Mouse (Mus musculus) ovary, postnatal 14 days (tissue): ENCODE measurements around the gene Cela1.

ENCODE experiments used
- DNase-seq: peaks from one replicate; pipeline ENCODE4 v3.0.0; 2022; ENCODE audit warnings: low spot score

Cela1 gene

DNA sequence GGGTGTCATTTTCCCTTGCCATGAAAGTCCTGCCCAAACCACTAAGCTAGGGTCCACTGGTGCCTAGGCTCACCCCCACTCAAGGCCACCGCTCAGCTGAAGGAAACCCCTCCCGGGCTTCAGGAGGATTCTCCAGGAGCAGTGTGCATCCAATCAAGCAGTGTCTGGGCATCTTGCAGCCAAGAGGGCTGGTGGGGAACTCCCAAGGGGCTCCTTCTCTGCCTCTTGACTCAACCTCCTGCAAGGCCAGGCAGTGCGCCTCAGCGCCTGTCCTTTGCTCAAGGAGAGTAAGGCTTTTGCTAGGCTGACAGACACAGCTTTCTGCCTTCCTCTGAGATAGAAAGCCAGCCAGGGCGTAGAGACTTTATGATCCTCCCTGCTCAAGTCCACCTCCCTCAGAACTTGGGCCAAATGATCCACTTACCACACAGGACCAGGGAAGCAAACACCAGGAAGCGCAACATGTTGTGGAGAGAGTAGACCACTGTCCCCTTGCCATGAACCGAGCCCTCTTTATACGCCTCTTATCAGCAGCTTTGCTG, at the start of gene Cela1:
Cela1 (minus strand) TSS at position 492 of the 542 bp plus-strand sequence.
- DNase-seq: no peak

DNA sequence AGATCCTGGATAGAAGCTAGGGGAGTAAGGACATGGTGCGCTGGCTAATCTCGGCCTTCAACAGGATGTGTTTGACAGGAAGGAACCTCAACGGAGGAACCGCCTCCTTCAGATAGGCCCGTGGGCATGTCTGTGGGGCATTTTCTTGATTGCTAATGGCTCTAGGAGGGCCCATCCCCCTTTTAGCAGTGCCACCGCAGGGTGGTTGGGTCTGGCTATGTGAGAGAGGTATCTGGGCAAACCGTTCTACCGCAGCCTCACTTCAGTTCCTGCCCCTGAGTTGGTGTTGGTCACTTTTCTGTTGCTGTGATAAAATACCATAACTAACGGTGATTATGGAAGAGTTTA, 48.2 kb upstream of the Cela1 start:
- no peak for DNase-seq

DNA sequence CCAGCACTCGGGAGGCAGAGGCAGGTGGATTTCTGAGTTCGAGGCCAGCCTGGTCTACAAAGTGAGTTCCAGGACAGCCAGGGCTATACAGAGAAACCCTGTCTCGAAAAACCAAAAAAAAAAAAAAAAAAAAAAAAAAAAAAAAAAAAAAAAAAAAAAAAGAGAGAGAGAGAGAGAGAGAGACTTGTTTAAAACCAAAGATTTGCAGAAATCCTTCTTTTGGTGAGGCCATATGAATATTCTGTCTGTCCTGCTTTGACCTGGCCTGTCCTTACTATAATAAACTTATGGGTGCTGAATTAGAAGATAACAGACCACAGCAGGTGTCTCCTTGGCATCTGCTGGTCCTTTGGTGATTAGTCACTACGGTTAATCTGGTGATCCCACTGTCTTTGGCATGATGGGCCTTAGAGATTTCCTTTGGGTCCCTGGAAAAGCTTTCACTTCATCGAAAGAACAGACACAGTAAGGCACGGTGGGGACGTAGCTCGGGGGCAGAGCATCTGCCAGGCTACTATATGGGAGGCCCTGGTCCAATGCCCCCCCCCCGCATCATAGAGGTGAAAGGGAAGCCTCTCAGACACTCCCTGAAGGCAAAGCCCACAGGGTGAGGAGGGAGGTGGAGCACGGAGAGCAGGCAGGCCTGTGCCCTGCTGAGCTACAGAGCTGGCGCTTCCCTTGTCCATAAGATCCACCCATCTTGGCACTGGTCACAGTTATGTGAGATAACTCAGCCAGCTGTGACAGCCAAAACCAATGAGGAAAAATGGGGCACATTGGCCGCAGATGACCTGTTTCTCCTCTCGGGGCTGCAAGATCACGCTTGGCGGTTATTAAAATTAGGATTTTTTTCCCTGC, 47.6 kb upstream of the Cela1 start:
- no peak for DNase-seq

GRCm38 (mm10) chr15:100732580-100732979, 44.9 kb upstream of the Cela1 start:
- no peak for DNase-seq

DNA sequence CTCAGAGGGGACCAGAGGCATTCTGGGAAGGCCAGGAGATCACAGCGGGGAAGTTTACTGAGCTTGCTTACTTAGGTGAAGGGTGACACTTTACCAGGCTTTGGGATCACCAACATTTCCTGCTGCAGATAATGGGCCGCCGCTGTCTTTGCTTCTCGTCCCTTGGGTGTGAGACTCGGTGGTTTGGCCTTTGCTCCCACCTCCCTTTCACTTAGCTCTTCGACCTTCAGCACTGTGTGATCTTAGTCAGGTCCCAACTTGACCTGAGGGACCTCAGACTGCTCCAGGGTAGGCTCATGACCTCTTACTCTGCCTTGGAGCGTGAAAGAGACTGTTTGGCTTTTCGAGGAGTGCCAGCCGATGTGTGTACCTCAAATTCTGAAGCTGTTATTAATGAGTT, 43.4 kb upstream of the Cela1 start:
- DNase-seq: no peak

DNA sequence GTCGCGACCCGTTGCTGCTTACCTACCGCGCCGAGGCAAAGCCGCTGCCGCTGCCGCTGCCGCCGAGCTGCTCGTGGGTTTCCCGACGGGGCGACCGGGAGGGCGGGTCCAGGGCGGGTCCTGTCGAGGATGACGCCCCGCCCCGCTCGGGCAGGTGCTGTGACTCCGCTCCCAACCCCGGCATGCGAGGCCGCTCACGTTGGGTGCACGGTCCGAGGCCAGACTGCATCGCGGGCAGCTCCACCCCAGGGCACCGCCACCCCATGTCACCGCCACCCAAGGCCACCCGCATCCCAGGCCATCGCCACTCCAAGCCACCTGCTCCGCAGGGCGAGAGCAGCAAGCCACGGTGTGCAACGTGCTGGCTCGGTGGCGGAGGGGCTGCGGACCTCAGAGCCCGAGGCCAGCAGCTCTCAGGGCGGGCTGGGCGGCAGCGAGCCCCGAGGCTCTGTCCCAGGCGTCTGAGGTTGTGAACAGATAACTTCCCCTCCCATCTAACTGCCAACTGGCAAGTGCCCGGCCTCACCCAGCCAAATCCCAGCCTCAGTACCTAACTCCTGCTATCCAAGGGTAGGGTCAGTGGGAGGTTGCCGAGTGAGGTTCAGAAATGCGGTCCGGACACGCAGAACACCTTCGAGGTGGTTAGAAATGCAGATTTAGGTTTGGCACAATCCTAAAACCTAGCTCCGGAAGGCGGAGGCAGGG, 41.7 kb upstream of the Cela1 start, which contains the start of gene Galnt6:
Galnt6 (minus strand) TSS at position 96 of the 705 bp plus-strand sequence.
- no peak for DNase-seq

GRCm38 (mm10) chr15:100728586-100728985, 40.9 kb upstream of the Cela1 start:
- DNase-seq: no peak

DNA sequence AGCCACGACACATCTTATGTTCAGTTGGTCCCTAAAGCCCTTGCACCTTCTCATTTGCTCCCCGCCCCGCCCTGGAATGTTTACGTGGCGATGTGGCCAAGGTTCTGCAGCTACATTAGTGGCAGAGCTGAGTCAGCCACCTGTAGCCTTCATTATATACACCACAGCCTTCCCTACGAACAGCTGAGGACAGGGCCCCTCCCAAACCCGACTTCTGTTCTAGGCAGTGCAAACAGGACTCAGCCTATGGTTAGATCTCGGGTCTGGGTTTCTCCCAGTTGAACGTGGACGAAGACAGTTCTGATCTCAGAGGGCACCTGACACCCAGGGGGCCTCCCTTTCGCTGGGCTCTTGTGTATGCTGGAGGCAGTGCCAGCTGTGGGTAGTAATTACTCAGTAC, 40.1 kb upstream of the Cela1 start:
- no peak for DNase-seq

DNA sequence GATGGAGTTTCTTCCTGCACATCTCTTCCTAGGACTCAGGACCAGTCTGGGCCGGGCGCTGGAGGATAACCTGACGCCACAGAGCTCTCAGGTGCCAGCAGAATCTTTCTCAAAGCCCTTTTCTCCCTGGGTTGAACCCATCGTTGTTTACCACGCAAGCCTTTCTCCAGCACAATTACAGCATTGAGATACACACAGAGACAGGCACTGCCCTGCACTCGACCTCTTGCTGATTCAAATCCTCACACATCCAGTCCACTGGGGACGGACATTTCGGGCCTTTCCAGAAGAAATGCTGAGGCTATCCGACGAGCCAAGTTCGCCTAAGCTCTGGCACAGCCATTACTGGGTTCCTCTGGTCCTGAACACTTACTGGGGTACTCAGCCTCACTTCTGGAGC, 39.0 kb upstream of the Cela1 start:
- DNase-seq: no peak

GRCm38 (mm10) chr15:100723505-100723904, 35.8 kb upstream of the Cela1 start:
- no peak for DNase-seq

DNA sequence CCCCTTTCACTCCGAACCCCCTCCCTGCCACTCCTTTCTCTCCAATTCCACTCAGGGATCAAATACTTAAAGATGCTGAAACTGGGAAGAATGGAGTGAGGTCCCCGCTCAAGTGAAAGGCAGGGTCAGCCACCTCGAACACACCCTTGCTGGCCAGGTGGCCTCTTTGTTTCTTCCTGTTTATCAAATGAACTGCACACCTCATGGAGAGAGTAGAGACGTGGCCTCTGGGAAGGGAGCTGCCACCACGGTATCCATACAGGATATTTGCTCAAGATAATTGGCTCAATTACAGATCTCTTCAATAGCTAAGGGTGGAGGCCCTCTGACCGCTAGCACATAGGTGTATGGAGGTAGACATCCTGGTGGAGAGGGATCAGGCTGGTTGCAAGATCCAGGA, 34.8 kb upstream of the Cela1 start:
- DNase-seq: no peak

DNA sequence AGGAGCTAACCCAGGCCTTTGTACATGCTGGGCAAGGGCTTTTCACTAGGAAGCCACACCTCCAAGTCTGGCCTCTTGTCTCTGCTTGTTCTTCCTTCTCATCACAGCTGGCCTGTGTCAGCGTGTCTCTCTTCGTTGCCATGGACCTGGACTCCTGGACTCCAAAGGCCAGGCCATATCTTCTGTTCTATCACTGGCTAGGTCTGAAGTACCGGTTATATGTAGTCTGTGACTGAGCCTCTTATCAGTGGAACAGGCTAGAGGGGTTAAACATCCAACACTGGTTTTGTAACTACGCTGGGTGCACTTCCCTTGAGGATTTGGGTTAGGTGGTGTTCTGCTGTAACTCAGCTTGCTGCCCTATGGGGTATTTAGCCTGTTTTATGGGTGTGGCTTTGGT, 34.3 kb upstream of the Cela1 start:
- no peak for DNase-seq

GRCm38 (mm10) chr15:100721445-100721844, 33.7 kb upstream of the Cela1 start:
- no peak for DNase-seq

DNA sequence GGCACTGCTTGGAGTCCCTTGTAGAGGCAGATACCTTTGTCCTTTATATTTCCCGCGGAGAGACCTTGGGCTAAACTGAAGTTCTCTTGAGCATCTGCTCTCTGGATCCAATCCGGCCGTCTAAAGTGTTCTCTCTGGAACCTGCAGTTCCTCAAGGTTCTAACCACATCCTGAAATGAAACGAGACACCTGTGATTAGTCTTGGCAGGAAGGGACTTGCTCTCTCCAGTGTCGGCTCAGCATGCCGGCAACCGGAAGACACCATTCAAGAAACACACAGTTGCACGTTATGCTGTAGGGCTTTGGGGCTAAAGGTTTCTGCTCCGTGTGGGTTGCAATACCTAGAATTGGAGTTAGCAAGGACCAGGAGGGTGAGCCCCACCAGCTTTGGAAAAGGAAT, 32.3 kb upstream of the Cela1 start:
- no peak for DNase-seq

DNA sequence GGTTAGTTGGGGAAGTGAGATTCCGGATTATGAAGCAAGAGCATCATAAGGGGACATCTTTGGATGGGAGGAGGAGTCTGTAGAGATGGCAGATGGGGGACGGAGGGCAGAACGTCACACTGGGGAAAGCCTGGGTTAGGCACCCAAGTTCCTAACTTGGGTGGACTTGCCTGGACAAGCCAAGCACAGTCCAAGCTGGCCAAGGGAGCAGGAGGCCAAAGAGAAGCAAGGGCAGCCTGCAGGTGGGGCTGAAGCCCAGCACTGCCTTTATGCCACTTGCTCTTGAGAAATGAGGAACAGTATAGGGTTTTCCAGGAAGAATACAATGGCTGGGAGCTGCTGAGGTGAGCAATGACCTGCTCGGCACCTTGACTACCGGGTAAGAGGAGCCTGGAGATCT, 31.5 kb upstream of the Cela1 start:
- DNase-seq: no peak

DNA sequence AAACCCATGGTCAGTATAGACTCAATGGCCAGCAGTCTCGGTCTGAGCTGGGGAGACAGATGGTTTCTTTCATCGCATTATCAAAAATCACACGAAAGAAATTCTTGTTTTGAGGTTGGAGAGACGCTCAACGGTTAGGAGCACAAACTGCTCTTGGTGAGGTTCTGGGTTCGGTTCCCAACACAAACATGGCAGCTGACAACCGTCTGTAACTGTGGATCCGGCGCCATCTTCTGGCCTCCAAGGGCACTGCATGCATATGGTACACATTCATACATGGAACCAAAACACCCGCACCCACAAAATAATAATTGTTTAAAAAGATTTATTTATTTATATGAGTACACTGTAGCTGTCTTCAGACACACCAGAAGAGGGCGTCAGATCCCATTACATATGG, 30.9 kb upstream of the Cela1 start:
- DNase-seq: no peak

DNA sequence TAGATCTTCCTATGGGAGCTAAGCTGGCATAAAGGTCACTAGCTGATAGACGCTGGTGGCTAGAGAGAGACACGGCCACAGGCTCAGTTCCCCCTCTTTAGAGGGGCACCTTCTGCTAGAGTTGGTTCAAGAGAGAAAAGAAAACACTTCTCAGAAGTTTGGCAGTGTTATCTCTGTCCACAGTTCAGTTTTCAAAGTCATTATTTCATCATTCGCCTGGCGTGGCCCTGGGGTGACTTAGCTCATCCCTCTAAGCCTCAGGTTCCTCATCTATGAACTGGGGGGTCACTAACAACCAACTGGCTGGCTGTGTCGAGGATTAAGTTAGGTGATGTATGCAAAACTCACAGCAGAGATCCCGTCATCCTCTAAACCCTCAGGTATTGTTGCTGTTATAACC, 30.2 kb upstream of the Cela1 start:
- DNase-seq: no peak

DNA sequence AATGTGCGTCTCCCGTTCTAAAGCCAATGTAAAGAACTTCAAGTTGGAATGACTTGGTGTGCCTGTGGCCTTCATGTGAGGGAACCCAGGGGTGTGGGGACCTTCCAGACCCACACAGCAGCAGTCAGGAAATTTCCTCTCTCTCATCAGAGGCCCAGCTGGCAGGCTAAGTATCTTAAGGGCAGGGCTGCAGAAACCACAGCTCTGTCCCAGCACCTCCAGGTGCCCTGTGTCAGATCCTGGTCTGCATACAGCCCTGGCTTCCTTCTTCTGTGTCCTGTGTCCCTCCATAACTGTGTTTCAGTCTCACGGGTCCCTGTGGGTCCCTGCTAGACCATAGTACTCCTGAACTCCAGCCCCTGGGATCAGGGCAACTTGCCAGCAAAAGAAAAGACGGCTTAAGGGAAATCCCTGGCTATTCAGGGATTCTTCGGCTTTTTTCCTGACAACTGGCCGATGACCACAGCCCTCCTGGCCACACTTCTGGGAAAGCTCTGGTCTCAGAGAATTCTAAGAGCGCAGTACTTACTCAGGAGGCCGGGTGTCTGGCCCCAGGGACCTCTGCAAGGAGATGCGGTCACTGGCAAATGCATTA, 27.8 kb upstream of the Cela1 start:
- no peak for DNase-seq

GRCm38 (mm10) chr15:100714470-100714869, 26.7 kb upstream of the Cela1 start:
- no peak for DNase-seq

DNA sequence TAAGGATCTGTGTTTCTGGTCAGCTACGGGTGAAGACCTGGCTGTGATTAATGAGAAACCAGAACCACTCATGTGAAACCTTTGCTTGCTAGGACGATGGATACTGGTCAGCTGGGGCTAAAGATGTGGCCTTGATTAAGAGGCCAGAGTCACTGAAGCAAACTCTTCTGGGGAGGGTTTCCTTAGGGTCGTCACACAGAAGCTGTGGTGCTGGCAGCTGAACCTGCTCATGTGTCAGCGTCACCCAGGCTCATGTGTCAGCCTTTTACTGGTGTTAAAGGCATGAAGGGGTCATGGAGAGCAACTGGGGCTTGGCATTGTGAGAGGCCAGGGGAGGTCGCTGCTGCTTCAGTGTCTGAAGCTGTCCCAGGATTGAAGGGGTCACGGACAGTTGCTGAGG, 23.1 kb upstream of the Cela1 start:
- DNase-seq: no peak

- no peak for DNase-seq
Measured at GRCm38 (mm10) chr15:100708433-100709078, 20.8 kb upstream of the Cela1 start.

DNA sequence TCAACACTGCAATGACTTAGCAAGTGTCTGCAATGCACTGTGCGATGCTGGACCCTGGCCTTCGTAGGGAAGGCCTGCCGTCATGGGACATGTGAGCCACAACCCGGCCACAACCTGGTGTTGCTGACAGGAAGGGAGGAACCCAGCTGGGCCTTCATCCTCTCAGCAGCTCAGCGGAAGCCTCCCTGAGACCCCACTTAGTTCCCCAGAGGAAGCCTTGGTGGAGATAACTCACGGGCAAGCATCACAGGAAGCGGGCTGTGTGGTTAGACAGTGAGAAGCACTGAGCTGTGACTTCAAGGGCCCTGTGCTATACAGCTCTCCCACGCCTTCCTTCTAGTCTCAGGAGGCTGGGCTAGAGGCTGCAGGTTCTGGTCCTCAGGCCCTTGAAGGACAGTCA, 18.5 kb upstream of the Cela1 start:
- no peak for DNase-seq
